1 mouse cellular context compared by ENCODE assay signal in the genomic region with DNA sequence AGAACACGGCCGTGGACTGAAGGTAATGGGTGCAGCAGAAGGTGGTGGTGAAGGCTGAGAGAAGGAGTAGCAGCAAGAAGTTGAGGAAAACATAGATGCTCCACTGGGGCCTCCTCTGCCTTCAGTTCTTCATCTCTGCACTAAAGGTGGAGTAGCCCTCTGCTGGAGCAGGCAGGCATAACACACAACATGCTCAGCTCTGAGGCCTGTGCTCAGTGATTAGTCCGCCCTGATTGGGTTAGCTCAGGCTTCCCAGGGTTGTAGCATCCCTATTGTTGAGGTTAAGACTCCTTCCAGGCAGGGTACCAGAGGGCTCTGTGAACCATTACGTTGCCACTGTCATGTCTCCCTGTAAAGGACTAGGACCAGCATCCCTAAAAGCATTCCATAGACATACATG.
TF ChIP-seq lines count a peak whose summit lies in the region.

No protein-coding gene starts in this region.

TF ChIP-seq in ES-E14, 5 proteins besides CTCF, POLR2A, EP300 and RAD21:
- no peak for TF ChIP-seq CHD2 (IDR thresholded peaks at IDR 0.05; ENCODE audit: low read depth, low read length)
- 0 out of 2 replicates have a peak, but pooled peaks have one; percentile 42 for TF ChIP-seq ZC3H11A (IDR thresholded peaks at IDR 0.05; ENCODE audit: borderline replicate concordance, low read depth, low read length)
- TF ChIP-seq HCFC1 (IDR thresholded peaks at IDR 0.05; ENCODE audit: borderline replicate concordance, insufficient read depth, low read length), result 0 out of 2 replicates have a peak, but pooled peaks have one; percentile 27
